Mouse (Mus musculus) megakaryocyte, embryonic 14.5 days (primary cell): ENCODE measurements at regions not wholly inside any gene's neighbourhood (a gene's known extent, or its start where the extent isn't known, plus 50 kb on each side); places are given as distances from the start of the nearest gene placed in this dataset.

Experiments used
- H3K27me3 ChIP-seq: replicated peaks from 2 replicates; pipeline ENCODE3; 2012; ENCODE audit warnings: inconsistent platforms
- H3K36me3 ChIP-seq: replicated peaks from 2 replicates; pipeline ENCODE3; 2012; ENCODE audit warnings: low read length, inconsistent platforms, mixed read lengths
- H3K4me1 ChIP-seq: 2 replicates; pipeline ENCODE4 v1.6.1; 2012; ENCODE audit warnings: inconsistent platforms
- H3K4me3 ChIP-seq: replicated peaks from 2 replicates; pipeline ENCODE3; 2012; ENCODE audit warnings: moderate library complexity, mild to moderate bottlenecking, inconsistent platforms
- H3K9me3 ChIP-seq: 2 replicates; pipeline ENCODE4 v1.6.1; 2012; ENCODE audit warnings: inconsistent platforms
- FLI1 ChIP-seq: IDR thresholded peaks from 2 replicates; pipeline ENCODE4 v1.6.1; 2012; ENCODE audit warnings: low read length, inconsistent platforms, mixed read lengths
- GATA1 ChIP-seq: IDR thresholded peaks from 3 replicates; pipeline ENCODE4 v1.6.1; 2012; ENCODE audit warnings: mixed read lengths, low read length, inconsistent platforms, borderline replicate concordance

GRCm38 (mm10) chr3:102610970-102611369, 123.4 kb upstream of the Tspan2 start:
- H3K4me3 ChIP-seq, result no peak overlapping the region
- H3K36me3 ChIP-seq, result no peaks in the 10 kb centered on the region
- no peak for TF ChIP-seq GATA1
- no peak for TF ChIP-seq FLI1
- peaks cover 2% of the 10 kb centered on the region for H3K27me3 ChIP-seq
- no peaks in the 10 kb centered on the region for H3K9me3 ChIP-seq
- H3K4me1 ChIP-seq, result no peaks in the 10 kb centered on the region

GRCm38 (mm10) chr3:102611398-102612366, 122.6 kb upstream of the Tspan2 start:
- Histone ChIP-seq H3K4me3 (no peak overlapping the region), H3K27me3 (peaks cover 2% of the 10 kb centered on the region), H3K36me3 (no peaks in the 10 kb centered on the region), H3K4me1 (no peaks in the 10 kb centered on the region), H3K9me3 (no peaks in the 10 kb centered on the region)
- TF ChIP-seq FLI1, result no peak
- TF ChIP-seq GATA1, result no peak

GRCm38 (mm10) chr3:102619666-102620377, 114.5 kb upstream of the Tspan2 start:
- H3K9me3 ChIP-seq, result no peaks in the 10 kb centered on the region
- no peak for TF ChIP-seq FLI1
- no peak for TF ChIP-seq GATA1

DNA sequence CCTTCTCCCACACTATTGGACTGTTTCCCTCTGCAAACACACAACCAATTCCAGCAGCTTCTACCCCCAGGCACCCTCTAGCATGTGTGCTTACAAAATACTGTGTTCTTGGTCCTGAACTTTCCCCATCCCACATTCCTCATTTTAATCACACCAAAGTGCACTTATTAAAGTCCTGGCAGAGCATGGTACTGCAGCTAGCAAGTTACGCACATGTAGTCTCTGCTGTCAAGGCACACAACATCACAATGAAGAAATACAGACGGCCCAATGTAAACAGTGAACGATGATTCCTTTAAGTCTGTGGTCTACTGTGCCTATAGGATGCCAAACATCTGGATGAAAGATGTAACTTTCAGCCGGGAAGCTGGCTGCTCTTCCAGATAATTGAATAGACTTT, 98.3 kb upstream of the Tspan2 start:
- H3K9me3 ChIP-seq, result no peaks in the 10 kb centered on the region
- no peak overlapping the region for H3K4me3 ChIP-seq
- H3K4me1 ChIP-seq, result no peaks in the 10 kb centered on the region
- H3K36me3 ChIP-seq, result no peaks in the 10 kb centered on the region
- TF ChIP-seq GATA1 (no peak), FLI1 (no peak)
- no peaks in the 10 kb centered on the region for H3K27me3 ChIP-seq

More at GRCm38 (mm10) chr3:102619666-102620377, 114.5 kb upstream of the Tspan2 start:
- Histone ChIP-seq H3K27me3 (no peaks in the 10 kb centered on the region), H3K4me1 (no peaks in the 10 kb centered on the region), H3K36me3 (no peaks in the 10 kb centered on the region), H3K4me3 (no peak overlapping the region)

DNA sequence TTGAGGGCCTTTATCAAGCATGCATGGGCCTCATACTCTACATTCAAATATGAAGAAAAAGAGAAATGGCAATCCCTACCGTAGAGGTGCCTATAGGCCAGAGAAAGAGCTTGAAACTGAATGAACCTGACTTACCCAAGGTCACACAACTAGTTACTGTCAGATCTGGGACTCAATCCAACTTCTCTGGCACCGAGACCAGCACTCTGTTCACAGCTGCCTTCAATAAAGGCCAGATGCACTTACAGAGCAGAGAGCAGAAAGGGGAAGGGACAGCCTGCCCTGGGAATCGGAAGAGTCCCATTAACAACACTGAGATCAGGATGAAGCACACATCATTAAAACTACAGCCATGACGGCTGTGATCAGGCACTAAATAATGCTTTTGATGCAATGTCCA, 97.7 kb upstream of the Tspan2 start:
- H3K4me1 ChIP-seq, result no peaks in the 10 kb centered on the region

DNA sequence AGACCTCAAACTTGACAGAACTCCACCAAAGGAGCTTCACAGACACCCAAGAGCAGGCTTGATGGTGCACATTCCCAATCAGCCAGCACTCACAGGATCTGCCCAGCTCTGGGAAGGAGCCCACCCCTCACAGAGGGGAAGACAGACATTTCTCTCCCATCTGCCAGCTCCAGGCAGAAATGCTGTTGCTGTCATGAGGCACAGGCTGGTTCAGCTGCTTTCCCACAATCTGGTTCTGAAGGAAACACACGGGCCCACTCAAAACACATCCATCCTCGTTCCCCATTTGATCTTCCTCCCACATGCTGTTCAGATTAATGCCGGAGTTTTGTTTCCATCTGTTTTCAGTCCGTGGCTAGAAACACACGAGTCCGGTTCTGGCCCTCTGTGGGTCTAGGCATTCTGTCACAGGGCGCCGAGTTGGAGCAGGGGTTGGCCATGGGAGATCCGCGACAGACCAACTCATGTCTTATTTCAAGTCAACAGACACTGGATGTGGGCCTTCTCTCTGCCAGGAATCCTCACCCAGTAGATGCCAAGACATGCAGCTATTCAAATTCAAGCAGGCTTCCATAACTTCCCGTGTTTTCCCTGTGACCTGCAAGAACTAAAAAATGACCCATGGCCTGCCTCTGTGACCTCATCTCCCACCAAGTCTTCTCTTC, 89.9 kb upstream of the Tspan2 start:
- H3K36me3 ChIP-seq, result no peaks in the 10 kb centered on the region
- H3K27me3 ChIP-seq, result peaks cover 3% of the 10 kb centered on the region
- TF ChIP-seq GATA1 (no peak), FLI1 (no peak)
- H3K4me1 ChIP-seq, result no peaks in the 10 kb centered on the region
- H3K9me3 ChIP-seq, result no peaks in the 10 kb centered on the region
- no peak overlapping the region for H3K4me3 ChIP-seq

More for the DNA sequence above, 97.7 kb upstream of the Tspan2 start:
- no peaks in the 10 kb centered on the region for H3K27me3 ChIP-seq
- H3K4me3 ChIP-seq, result no peak overlapping the region
- TF ChIP-seq GATA1, result no peak
- no peak for TF ChIP-seq FLI1
- H3K36me3 ChIP-seq, result no peaks in the 10 kb centered on the region
- no peaks in the 10 kb centered on the region for H3K9me3 ChIP-seq

- Histone ChIP-seq H3K9me3 (no peaks in the 10 kb centered on the region), H3K4me3 (no peak overlapping the region), H3K27me3 (peaks cover 3% of the 10 kb centered on the region), H3K4me1 (no peaks in the 10 kb centered on the region), H3K36me3 (no peaks in the 10 kb centered on the region)
- TF ChIP-seq GATA1, result no peak
- no peak for TF ChIP-seq FLI1
Observed at GRCm38 (mm10) chr3:102648450-102648849, 85.9 kb upstream of the Tspan2 start.

DNA sequence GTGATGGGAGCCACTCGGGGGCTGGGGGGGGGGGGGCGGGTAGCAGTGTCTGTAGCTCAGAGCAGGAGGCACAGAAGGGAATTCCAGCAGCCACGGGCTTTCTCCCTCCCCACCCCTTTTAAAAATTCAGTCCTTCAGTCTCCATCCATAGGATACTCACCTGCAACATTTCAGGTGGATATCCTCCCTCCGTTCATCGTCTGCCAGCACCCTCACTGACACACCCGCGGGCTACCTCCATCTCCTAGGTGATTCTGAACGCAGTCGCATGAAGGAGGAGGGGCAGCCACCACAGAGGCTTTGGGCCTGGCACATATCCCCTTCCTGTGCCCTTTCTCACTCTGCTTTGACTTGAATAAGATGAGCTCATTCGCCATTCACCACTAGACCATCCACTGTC, 79.4 kb upstream of the Tspan2 start:
- Histone ChIP-seq H3K4me1 (no peaks in the 10 kb centered on the region), H3K27me3 (no peaks in the 10 kb centered on the region), H3K36me3 (no peaks in the 10 kb centered on the region), H3K4me3 (no peak overlapping the region), H3K9me3 (no peaks in the 10 kb centered on the region)
- no peak for TF ChIP-seq GATA1
- no peak for TF ChIP-seq FLI1

DNA sequence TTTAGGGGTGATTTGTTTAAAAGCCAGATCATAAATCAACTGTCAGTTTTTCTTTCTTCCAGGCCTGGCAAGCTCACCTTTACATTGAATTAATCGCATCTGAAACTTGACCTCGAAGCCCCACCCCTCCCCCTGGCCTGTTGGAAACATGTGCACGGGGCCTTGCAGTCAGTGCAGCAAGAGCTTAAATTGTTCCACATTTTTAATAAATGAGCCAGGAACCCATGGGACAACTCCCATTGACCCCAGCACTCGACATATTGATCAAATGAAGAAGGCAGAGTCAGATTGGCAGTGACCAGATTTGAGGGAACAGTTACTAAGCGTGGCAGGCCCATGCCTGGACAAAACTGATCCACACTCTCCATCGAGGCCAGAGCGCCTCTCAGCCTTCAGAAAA, 77.2 kb upstream of the Tspan2 start:
- Histone ChIP-seq H3K4me1 (no peaks in the 10 kb centered on the region), H3K4me3 (no peak overlapping the region), H3K9me3 (no peaks in the 10 kb centered on the region), H3K36me3 (no peaks in the 10 kb centered on the region), H3K27me3 (no peaks in the 10 kb centered on the region)
- no peak for TF ChIP-seq FLI1
- no peak for TF ChIP-seq GATA1
